Mouse (Mus musculus): ENCODE data around the gene Sost.

DNA sequence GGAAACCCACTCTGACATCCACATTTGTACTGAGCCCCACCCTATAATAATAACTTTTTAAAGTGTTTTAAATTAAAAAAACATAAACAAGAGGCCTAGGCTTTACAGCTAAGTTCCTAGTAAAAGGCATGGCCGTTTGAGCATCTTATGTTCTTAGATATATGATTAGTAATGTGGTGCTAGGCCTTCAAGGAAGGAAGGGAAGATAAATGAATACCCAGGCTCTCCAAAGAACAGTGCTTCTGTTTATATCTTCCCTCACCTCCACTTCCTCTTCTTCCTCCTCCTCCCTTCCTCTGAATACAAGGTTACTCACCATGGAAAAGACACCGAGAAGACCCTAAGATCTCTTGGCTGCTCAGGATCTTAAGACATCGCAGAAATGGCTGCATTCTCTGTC, 25.0 kb upstream of the Sost start:
- TF ChIP-seq POLR2A (IDR thresholded peaks at IDR 0.05; ENCODE audit: low read depth, low read length) (no peak), CTCF (IDR thresholded peaks at IDR 0.05; ENCODE audit: borderline replicate concordance, insufficient read depth, low read length) (no peak)
